Mouse (Mus musculus) embryonic fibroblast, embryonic 13.5 days (primary cell): ENCODE measurements around the gene Sbsn.

Experiments
- CTCF ChIP-seq: IDR thresholded peaks from 2 replicates; pipeline ENCODE4 v1.5.1; 2011; ENCODE audit warnings: mild to moderate bottlenecking, control low read depth, low read length, moderate library complexity, borderline replicate concordance; ENCODE audit not compliant: insufficient read depth
- POLR2A ChIP-seq: IDR thresholded peaks from 2 replicates; pipeline ENCODE4 v1.6.1; 2011; ENCODE audit warnings: low read depth, mild to moderate bottlenecking, control low read depth, low read length, moderate library complexity

DNA sequence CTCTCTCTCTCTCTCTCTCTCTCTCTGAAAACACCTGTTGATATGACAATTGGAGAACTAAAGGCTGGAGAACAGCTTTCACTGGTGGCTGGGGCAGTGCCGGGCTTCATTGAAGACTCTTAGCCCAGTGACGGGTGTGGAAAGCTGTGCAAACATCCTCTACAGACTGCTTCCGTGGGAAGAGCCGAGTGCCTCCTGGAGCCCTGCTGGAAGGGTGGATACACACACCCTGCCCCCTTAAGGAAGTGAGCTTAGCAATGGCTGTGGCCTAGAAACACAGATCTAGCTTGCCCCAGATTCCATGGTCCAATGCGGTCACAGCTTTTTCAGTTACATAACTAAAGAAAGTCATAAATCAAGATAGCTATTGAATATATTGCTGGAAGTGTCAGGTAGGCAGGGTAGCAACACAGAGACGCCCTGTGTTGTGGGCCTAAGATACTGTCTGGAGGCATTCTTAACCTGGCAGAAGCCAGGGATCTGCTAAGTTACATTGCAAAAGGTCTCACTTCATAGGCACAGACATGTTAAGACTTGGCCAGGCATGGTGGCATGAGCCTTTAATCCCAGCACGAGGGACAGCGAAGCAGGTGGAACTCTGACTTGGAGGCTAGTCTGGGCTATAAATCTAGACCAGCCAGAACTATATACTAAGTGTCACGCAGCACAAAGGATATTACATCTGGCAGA lies 52.9 kb downstream of the Sbsn start:
- TF ChIP-seq CTCF (no peak), POLR2A (no peak)
